Mouse (Mus musculus) erythroblast, embryonic 14.5 days (primary cell): ENCODE results near the gene Pnma1. TPM values are rescaled to one million over a fixed set of nuclear protein-coding genes. Genes with fewer than 3 reads are reported as not detected.

Experiments
- H3K27me3 ChIP-seq: 2 replicates; pipeline ENCODE4 v1.6.1; 2012; ENCODE audit warnings: inconsistent platforms; ENCODE audit not compliant: control insufficient read depth
- H3K36me3 ChIP-seq: 2 replicates; pipeline ENCODE4 v1.6.1; 2012; ENCODE audit warnings: mild to moderate bottlenecking, inconsistent platforms; ENCODE audit not compliant: control insufficient read depth
- H3K4me1 ChIP-seq: 2 replicates; pipeline ENCODE4 v1.6.1; 2012; ENCODE audit warnings: inconsistent platforms; ENCODE audit not compliant: control insufficient read depth
- H3K4me3 ChIP-seq: replicated peaks from 2 replicates; pipeline ENCODE3; 2012; ENCODE audit warnings: moderate library complexity, mild to moderate bottlenecking, inconsistent platforms
- H3K9me3 ChIP-seq: 2 replicates; pipeline ENCODE4 v1.6.1; 2012; ENCODE audit warnings: low read length, inconsistent platforms, mixed read lengths; ENCODE audit not compliant: control insufficient read depth
- GATA1 ChIP-seq: IDR thresholded peaks from 2 replicates; pipeline ENCODE4 v1.6.1; 2012; ENCODE audit warnings: low read length, inconsistent platforms, mixed read lengths
- TAL1 ChIP-seq: IDR thresholded peaks from 3 replicates; pipeline ENCODE4 v1.6.1; 2012; ENCODE audit warnings: low read length, inconsistent platforms, mixed read lengths
- polyA plus RNA-seq: library from polyadenylated mRNA; stranded (reverse); fragments of >175 nt; gene quantifications from 2 replicates; pipeline ENCODE4 v1.2.3, GENCODE M21; 2012

Gene Pnma1
- polyA plus RNA-seq: 0.02 and 0.03 TPM in 2 replicates

- no peak for TF ChIP-seq TAL1
- TF ChIP-seq GATA1: no peak
- Histone ChIP-seq H3K36me3 (peaks cover 59% of the 10 kb centered on the region), H3K9me3 (no peaks in the 10 kb centered on the region), H3K4me3 (peak within 1 kb of the TSS; percentile 79), H3K4me1 (peaks cover 72% of the 10 kb centered on the region), H3K27me3 (no peaks in the 10 kb centered on the region)
Measured at GRCm38 (mm10) chr12:84147954-84148621, at the start of gene Pnma1. Gene Pnma1, minus strand, starts transcription at chr12:84148489.

- TF ChIP-seq GATA1 (no peak), TAL1 (no peak)
- Histone ChIP-seq H3K27me3 (no peaks in the 10 kb centered on the region), H3K36me3 (peaks cover 42% of the 10 kb centered on the region), H3K9me3 (no peaks in the 10 kb centered on the region), H3K4me3 (peak overlapping the region; percentile 88), H3K4me1 (peaks cover 79% of the 10 kb centered on the region)
Measured at GRCm38 (mm10) chr12:84195195-84195594, 46.9 kb upstream of the Pnma1 start.

- no peak for TF ChIP-seq GATA1
- peaks cover 44% of the 10 kb centered on the region for H3K36me3 ChIP-seq
Measured at GRCm38 (mm10) chr12:84194400-84195109, 46.3 kb upstream of the Pnma1 start.

GRCm38 (mm10) chr12:84193642-84194399 is 45.5 kb upstream of the Pnma1 start:
- H3K27me3 ChIP-seq: no peaks in the 10 kb centered on the region
- H3K36me3 ChIP-seq: peaks cover 46% of the 10 kb centered on the region
- H3K9me3 ChIP-seq: no peaks in the 10 kb centered on the region
- H3K4me1 ChIP-seq: peaks cover 84% of the 10 kb centered on the region
- no peak for TF ChIP-seq GATA1
- TF ChIP-seq TAL1: no peak
- peak overlapping the region; percentile 88 for H3K4me3 ChIP-seq

More at GRCm38 (mm10) chr12:84194400-84195109, 46.3 kb upstream of the Pnma1 start:
- no peaks in the 10 kb centered on the region for H3K27me3 ChIP-seq
- no peaks in the 10 kb centered on the region for H3K9me3 ChIP-seq
- peak overlapping the region; percentile 88 for H3K4me3 ChIP-seq
- peaks cover 81% of the 10 kb centered on the region for H3K4me1 ChIP-seq

GRCm38 (mm10) chr12:84192741-84193641 is 44.7 kb upstream of the Pnma1 start:
- TF ChIP-seq GATA1 (no peak), TAL1 (no peak)
- Histone ChIP-seq H3K4me1 (peaks cover 89% of the 10 kb centered on the region), H3K36me3 (peaks cover 53% of the 10 kb centered on the region), H3K27me3 (no peaks in the 10 kb centered on the region), H3K9me3 (no peaks in the 10 kb centered on the region), H3K4me3 (peak overlapping the region; percentile 88)

GRCm38 (mm10) chr12:84192280-84192679 is 44.0 kb upstream of the Pnma1 start:
- no peak for TF ChIP-seq TAL1
- TF ChIP-seq GATA1: no peak
- Histone ChIP-seq H3K27me3 (no peaks in the 10 kb centered on the region), H3K9me3 (no peaks in the 10 kb centered on the region; the same call in 1 of the 2 replicates), H3K4me3 (peak overlapping the region; percentile 88), H3K36me3 (peaks cover 59% of the 10 kb centered on the region), H3K4me1 (peaks cover 87% of the 10 kb centered on the region)

GRCm38 (mm10) chr12:84191770-84192169 is 43.5 kb upstream of the Pnma1 start:
- peaks cover 64% of the 10 kb centered on the region for H3K36me3 ChIP-seq
- H3K4me1 ChIP-seq: peaks cover 89% of the 10 kb centered on the region
- TF ChIP-seq TAL1 (no peak), GATA1 (no peak)
- H3K27me3 ChIP-seq: no peaks in the 10 kb centered on the region
- H3K4me3 ChIP-seq: peak overlapping the region; percentile 88
- H3K9me3 ChIP-seq: peaks cover 4% of the 10 kb centered on the region

GRCm38 (mm10) chr12:84191190-84191589 is 42.9 kb upstream of the Pnma1 start:
- peak overlapping the region; percentile 88 for H3K4me3 ChIP-seq
- no peak; the same call in 2 of the 3 replicates for TF ChIP-seq TAL1
- TF ChIP-seq GATA1: no peak

More at GRCm38 (mm10) chr12:84191190-84191589, 42.9 kb upstream of the Pnma1 start:
- no peaks in the 10 kb centered on the region for H3K27me3 ChIP-seq
- H3K4me1 ChIP-seq: peaks cover 88% of the 10 kb centered on the region
- peaks cover 9% of the 10 kb centered on the region for H3K9me3 ChIP-seq
- H3K36me3 ChIP-seq: peaks cover 66% of the 10 kb centered on the region
